Mouse (Mus musculus): ENCODE measurements around the gene Il1b.
A peak's percentile ranks its signal among the peaks of the same experiment; 100 is the strongest.

The Il1b gene

DNA sequence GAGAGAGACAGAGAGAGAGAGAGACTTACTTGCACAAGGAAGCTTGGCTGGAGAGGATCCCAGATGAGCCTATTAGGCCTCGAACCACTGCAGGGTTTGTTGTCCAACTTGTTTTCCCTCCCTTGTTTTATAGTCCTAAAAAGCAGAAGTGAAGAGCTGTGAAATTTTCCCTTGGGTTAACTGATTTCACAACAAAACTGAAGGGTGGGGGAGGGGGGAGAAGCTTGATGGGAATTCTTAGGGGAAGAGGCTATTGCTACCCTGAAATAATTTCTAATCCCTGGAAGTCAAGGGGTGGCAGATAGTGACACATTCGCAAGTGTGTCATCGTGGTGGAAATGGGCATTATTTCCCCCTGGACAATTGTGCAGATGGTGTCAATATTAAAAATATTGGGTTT lies at the start of gene Il1b:
TSS of gene Il1b (minus strand) at position 101 of the 400 bp plus-strand sequence.
- no peak for DNase-seq (ENCODE audit: low read depth, low spot score)

DNA sequence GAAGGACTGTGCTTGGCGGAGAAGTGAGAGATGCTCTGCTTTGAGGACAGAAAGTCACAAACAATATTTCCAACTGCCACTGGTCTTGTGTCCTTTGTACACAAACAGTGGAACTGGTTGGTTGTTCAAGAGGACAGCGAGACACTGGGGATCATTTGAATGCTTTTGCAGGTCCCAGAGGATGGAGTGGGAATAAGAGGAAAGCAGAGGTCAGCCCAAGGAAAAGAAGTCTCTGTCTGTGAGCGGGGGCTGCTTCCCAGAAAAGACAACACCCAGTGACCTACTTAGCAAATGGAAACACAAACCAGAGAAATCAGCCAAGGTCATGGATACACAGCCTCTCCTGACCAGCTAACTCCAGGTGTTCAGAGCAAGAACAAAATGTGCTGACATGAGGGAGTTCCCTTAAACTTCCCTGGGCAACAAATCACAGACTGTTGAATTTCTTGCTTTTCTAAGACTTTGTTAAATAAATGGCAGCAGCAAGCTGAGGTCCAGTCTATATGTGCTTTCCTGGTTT lies 48.5 kb upstream of the Il1b start:
- DNase-seq (ENCODE audit: low read depth, low spot score), result no peak

DNA sequence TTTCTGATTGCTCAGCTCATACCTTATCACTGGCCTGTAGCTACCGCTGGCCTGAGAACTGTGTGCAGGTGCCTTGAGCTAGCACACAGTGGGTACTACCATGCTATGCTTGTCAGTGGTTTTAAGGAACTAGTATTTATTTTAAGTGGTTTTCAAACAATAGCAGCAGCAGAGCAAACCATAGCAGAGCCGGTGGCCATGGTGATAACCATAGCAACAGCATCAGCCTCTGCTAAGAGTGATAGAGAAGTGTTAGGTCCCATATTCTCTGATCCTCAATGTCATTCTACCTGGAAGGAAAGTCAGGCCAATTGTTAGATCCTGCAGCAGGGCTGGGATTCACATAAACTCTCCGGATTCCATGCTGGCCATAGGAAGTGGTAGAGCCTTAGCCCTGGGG lies 43.7 kb upstream of the Il1b start:
- DNase-seq (ENCODE audit: low read depth, low spot score), result no peak

DNA sequence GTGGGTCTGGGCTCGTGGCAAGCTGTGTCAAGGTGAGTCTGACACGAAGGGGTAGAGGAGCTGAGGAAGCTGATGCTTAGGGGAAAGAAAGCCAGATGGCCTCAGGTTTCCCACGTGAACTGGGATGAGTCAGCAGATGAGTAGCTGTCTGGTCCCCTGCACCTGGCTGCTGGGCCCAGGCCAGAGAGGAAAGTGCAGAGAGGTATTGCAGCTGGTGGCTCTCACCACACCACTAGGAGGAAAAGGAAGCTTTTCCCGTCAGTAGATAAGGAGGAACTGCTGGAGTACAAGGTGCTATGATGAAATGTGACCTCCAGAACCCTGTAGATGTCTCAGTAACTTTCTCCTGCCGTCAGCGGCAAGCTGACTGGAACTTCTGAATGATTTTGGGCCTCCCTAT lies 42.5 kb upstream of the Il1b start:
- no peak for DNase-seq (ENCODE audit: low read depth, low spot score)

DNA sequence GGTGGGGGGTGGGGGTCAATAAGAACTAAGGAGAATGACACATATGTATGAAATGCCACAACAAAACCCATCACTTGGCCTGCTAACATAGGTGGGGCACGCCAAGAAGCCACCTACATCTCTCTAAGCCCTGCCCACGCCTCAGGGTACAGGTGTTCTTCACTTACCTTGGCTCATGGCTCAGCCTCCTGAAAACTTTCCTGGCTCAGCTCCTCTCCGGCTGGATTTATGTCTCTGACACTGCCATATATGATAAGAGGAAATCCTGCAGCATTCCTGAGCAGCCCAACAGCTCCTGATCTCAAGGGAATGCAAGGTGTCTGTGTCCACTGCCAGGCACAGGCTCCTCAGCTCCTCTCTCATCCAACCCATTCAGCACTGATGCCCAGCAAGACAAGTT lies 40.7 kb upstream of the Il1b start:
- no peak for DNase-seq (ENCODE audit: low read depth, low spot score)

DNA sequence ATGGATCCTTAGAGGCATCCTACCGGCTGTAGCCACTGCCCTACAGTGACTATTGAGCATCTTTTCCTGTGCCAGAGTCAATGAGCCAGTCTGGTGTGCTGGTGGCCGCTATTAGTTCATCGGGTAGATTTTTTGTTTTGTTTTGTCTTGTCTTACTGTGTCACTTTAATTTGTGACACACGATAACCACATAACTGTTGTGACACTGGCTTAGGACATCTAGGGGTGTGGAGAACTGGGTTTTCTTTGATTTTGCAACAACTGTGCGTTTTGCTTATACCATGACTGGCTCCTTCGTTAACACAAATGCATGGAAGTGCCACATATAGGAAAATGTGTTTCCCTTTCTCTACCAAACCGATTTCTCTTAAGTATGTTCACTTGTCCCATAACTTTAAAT lies 39.4 kb upstream of the Il1b start:
- no peak for DNase-seq (ENCODE audit: low read depth, low spot score)

DNA sequence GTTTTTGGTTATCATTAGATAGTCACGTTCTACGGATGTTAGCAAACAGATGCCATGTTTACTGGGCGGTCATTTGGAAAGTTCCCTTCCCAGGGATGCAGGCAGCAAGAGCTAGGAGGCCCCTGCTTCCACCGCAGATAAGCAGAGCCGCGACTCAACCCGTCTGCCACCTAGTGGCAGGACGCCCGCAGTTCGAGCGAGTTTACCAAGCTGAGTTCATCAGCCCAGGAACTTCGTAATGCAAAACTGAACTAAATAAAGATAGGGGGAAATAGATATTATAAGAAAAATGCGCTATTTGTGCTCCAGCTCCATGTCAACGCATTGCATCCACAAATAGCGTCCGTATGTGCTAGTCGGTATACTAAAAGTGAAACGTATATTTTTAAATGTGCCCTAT lies 37.5 kb upstream of the Il1b start:
- DNase-seq (ENCODE audit: low read depth, low spot score), result peak; percentile 38

DNA sequence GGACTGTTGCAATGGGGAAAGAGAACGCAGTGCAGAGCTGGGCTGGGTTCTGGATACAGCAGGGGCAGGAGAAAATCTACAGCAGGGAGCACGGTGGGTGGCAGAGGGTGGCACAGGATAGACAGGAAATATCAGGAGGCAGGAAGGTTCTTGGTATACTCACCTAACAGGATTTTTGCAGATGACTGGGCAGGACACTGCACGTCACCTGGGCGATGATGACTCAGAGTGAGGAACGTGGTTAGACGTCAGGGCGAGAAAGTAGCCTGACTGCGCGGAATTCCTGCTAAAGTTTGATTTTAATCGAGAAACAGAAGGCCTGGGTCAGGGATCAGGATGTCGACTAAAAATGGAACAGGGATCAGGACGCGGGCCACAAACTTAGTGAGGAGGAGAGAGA lies 36.7 kb upstream of the Il1b start:
- no peak for DNase-seq (ENCODE audit: low read depth, low spot score)

DNA sequence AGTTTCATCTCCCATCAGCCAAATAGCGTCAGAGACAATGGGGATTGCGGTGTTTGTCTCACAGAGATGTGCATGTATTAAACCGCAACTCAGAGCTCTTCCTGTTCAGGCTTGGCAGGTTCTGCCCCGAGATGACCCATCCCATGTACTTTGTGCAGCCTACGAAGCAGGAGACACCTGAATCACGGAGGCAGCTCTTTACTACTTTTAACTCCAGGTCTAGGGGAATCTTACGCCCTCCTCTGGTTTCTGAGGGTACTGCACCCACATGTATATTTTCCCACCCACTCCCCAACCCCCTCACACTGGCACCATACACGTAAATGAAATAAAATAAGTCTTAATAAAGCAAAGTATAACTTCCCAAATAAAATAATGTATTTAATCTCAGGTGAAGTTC lies 35.6 kb upstream of the Il1b start:
- DNase-seq (ENCODE audit: low read depth, low spot score), result peak; percentile 8

DNA sequence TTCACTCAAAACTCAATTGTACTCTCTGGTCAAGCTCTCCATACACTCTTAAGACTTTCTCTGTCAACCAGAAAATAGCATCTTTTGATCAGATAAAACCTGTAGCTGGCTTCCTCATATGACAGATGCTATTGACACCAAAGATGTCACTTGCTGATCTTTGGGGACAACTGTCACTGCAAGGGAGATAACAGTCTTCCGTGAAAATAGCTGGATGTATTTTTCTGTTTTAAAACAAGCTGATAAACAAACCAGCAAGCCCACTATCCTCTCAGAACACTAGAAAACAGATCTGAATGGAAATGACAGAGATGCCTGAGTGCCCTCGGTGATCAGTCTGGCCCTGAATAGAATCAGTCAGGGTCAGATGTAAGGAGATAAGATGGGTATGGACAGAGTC lies 32.8 kb upstream of the Il1b start:
- DNase-seq (ENCODE audit: low read depth, low spot score), result no peak

DNA sequence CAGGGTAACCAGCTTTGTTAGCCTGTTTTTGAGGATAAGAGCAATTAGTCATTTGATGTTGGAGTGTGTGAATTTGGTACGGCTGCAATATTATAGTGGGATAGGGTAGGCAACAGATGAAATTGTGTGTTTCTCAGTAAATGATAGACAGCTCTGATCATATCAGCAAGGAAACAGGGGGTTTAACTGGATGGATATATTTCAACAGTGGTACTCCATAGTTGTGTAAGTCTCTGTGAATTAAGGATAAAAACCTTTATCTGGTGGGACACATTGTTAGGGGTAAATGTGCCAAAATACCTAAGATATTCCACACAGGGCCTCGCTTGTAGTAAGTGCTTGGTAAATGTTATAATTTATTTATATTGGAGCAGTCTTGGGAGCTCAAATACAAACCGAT lies 31.4 kb upstream of the Il1b start:
- DNase-seq (ENCODE audit: low read depth, low spot score), result no peak

DNA sequence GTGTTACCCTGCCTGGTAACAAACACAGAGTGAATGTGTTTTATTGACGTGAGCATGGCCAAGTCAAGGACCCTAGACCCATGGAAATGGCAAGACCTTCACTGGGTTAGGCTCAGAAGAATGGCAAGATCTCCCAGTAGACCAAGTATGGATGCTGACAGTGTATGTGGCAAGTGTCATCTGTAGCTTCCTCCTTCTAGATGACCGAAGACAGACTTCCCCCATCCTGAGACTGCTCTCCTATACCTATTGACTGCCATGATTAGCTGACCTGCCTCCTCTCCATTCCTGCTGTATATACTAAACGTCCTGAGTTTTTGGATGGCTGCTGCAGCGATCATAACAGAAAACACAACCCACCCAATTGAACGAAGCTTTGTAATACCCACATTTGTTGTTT lies 30.9 kb upstream of the Il1b start:
- no peak for DNase-seq (ENCODE audit: low read depth, low spot score)

DNA sequence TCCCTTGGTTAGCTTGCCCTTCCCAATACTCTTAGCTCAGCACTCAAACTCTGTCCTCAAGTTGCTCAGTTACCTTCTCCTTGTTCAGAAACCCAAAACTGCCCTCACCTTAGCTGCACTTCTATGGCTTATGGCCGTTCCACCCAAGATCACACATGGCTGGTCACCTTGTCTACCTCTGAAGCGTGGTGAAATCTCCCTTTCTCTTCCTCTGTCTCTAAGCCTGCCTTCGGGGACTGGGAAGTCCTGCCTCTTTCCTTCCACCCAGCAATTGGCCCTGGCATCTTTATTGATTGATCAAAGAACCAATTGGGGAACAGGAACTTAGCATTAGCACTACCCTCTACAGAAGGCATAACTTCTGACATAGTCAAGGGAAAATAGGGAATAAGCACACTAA lies 27.2 kb upstream of the Il1b start:
- no peak for DNase-seq (ENCODE audit: low read depth, low spot score)

DNA sequence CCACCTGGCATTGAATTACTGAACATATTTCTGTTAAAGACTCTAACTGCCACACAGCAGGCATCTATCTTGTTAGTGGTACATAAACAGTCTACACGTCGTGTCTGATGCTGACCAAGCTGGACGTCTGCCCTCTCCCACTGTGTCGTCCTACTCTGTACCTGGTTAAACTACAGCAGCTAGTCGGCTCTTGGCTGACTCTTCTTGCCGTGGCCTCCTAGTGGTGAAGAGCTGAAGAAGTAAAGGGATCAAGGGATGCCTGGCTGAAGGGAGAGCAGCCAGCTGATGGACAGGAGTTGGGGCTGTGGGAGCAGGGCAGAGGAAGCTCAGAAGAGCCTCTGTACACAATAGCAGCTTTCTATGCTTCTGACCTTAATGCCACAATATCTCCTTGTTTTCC lies 22.6 kb upstream of the Il1b start:
- peak; percentile 23 for DNase-seq (ENCODE audit: low read depth, low spot score)

DNA sequence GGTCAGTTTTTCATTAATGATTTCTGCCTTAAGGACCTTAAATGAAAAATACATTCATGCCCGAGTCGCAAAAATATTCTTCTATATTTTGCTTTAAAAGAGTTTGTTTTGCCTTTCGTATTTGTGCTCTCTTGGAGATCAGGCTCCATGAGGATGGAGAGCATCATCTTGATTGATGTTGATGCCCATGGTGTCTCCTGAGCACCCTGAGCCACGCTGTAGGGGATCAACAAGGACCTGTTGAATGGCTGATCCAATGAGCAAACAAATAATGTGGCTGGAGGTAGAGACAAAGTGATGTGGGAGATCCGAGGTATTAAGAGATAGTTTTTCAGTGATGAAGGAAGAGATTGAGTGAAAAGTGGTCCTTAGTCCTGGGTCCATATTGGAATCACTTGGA lies 19.2 kb upstream of the Il1b start:
- DNase-seq (ENCODE audit: low read depth, low spot score), result no peak

DNA sequence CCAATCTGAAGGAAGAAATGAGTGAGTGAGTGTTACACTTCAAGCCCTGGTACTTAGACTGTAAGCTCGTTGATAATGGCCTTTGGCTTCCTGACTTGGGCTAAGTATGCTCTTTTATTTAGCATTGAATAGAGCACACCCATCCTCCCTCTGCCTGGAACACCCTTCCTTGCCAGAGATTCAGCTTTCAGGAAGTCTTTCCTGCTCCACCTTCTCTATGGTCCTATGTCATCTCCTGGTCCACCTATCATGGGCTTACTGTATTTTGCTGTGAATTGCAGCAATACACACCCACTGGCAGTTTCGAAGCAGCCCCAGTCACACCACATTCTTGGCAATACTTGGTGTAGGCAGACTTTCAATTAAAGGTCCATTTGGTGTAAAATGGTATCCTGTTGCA lies 18.4 kb upstream of the Il1b start:
- no peak for DNase-seq (ENCODE audit: low read depth, low spot score)

DNA sequence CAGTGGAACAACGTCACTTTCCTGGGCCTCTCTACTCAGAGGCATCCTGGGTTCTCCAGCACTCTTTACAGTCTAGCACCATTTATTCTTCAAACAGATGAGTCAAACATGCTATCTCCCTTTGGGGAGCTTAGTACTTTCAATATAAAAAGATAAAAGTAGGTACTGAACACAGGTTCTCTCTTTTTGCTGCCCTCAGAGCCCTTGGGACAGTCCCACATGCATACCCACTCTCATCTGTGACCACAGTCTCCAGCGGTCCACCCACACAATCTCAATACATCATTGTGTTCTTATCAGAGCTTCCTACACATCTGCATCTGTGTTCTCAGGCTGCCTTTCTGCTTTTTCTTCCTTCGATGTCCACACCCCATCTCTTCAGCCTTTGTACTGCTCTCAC lies 14.4 kb upstream of the Il1b start:
- DNase-seq (ENCODE audit: low read depth, low spot score), result peak; percentile 70

DNA sequence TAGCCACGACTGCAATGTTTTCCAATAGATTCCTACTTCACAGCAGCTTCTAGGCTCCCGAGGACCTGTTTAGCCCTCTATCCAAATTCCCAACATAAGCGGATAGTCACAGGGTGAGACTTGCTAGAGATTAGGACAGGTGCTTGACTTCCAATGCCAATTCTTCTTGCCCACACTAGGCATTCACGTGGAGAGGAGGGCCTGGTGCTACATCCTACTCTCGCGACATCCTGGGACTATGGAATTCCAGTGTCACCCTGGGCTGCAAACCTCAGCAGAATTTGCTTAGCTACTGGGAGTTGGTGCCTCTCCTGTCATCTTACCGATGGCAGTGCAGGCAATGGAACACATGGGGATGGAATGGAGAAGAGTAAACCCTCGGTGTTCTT lies 13.3 kb upstream of the Il1b start:
- no peak for DNase-seq (ENCODE audit: low read depth, low spot score)

DNA sequence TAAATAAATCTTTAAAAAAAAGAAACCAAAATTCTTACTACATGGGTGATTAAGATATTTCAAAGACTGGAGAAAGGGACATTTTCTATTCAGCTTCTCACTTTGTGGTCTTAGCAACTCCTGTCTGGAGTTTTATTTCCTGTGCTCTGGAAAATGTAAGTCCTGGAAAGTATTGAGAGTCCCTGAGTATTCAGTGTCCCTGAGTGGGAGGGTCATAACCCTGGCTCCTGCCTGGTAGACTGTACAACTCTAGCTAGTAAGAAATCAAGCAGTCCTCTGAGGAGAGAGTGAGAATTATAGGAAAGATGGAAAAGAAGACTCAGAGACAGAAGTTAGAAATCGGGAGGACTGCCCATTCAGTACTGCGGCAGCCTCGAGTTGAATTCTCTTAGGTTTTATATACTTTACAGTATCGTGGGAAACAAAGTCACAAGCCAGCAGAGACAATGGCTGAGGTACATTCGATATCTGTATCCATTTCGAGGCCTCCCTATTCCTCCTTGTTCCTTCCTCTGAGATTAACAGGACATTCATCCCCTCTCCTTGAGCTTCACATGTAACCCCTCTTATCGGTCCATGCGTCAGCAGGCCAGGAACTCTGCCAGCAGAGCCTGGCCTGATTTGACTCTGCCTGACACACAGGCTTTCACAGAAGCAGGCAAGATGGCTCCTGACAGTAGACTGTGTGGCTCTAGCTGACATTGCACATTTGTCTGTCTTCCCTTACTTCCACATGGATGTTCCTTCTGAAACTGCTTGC lies 12.8 kb upstream of the Il1b start:
- no peak for DNase-seq (ENCODE audit: low read depth, low spot score)

DNA sequence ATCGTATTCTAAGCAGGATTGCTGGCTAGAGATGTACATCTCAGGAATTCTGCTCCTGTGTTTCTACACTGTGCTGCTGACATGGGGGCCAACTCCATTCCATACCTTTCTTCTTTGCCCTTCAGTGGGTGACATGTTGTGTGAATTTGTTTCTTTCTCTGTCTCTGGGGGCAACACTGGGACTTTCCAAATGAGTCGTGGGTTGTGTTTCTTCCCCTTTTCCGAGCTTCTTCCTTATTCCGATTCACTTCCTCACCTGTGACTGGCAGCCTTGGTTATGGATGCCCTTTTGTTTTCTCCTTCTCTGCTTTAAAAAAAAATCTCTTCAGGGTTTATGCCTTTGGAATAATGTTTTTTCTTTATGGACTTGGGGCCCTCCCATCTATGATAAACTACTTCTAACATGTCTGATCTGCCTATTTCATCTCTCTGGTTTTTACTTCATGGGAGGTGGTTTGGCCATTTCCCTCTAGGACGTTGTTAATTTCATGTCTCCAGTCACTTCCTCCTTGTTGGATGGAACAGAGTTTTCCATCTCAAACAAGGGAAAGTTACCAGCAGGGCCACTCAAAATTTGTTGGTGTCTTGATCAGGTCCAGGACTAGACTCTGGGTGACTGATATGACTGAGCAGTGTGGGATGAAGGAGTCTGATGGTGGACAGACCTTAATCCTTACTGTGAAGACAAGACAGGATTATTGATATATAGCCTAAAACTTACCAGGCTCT lies 10.0 kb upstream of the Il1b start:
- DNase-seq (ENCODE audit: low read depth, low spot score), result no peak

DNA sequence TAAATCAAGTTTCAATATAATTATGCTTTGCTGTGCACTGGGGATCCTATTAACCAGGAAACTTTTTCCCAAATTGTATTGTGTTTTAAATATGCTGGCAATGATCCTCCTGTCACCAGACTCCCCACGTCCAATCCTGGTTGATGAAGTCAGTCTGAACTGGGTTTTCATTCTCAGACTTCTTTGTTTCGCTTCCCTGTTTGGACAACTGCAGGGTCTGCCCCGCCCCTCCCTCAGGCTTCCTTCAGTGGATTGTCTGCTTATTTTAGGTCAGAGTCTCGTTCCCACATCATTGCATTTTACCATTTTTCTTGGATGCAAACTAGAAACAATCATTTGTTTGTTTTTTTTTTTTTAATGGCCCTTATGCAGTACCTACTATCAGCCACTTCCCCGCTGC lies 9.3 kb upstream of the Il1b start:
- no peak for DNase-seq (ENCODE audit: low read depth, low spot score)

DNA sequence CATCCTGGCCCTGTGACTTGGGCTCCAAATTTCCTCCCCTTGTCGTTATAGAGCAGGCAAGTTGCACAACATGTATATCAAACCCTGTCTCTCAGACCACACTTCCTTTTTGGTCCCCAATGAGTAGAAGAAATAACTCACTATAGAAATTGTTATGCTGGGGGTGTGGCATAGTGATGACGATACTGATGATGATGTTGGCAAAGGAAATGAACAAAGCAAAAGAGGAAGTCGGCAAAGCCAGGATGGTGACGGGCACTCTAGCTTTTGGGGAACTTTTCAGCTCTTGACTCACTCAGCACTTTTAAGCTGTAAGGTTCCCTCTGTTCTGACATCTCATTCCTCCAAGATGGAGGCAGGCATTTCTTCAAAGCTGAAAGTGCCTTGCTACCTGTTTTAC lies 2.4 kb upstream of the Il1b start:
- DNase-seq (ENCODE audit: low read depth, low spot score), result no peak

DNA sequence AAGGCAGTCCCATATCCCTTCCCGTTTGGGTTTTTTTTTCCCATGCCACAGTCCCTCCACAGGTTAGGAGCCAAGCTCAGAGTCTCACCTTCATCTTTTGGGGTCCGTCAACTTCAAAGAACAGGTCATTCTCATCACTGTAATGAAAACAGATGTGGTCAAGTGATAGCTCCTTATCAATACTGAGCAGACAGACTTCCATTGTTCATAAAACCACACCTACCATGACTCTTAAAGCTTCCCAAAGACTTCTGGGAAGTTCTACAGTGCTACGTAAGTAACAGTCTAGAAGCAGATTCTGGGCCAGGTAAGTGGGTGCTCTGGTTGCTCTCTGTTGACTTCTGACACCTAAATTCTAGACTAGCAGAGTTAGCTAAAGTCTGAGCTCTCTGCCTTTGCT lies 1.3 kb downstream of the Il1b start:
- DNase-seq (ENCODE audit: low read depth, low spot score), result no peak
